15 mouse cellular contexts compared by ENCODE assay signal in the genomic region with DNA sequence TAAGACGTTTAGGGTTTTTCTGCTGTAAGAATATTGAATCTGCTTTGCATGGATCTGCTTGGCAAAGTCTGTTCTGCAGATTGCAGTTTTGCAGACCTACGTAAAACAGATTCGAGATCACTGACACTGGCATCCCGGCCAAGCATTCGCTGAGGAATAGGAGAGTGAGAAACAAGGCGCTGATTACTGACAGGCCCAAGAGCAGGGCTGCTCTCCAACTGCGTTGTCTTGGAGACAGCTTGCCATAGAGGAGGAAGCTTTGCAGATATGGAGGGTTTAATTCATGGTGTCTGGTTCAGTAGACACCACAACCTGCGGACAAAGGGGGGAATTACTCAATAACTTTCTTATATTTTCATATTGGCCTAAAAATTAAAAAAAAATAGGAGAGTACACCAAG. TPM values are rescaled to one million over a fixed set of nuclear protein-coding genes. Genes with fewer than 3 reads are reported as not detected.
DNase-seq lines count a peak whose midpoint lies in the region; ATAC-seq lines count a peak whose summit lies in the region.
"Had no signal": no experiment of that assay in that cellular context is flagged by ENCODE, and none has a peak within 500 bp of the region (broad histone marks: within the 10 kb centered on the region; RNA-seq: fewer than 3 reads in every experiment).

No protein-coding gene starts in this region.

- WGBS in hindbrain, embryonic 13.5 days = 40% methylated on average over 8 of the region's 8 CpGs
- 57% methylated on average over 8 of the region's 8 CpGs for whole genome bisulfite sequencing in hindbrain, embryonic 11.5 days
- 52% methylated on average over 8 of the region's 8 CpGs for WGBS in midbrain, embryonic 10.5 days

- DNase-seq in hindbrain, embryonic 11.5 days (ENCODE audit: low spot score) = no peak
- peak; percentile 24 to 32 for DNase-seq in right cerebral cortex, postnatal 10 days (ENCODE audit: low spot score in 2 of 2)
- no peak for DNase-seq in right cerebral cortex, adult 18-20 months
- peak; percentile 11 for DNase-seq in midbrain, embryonic 10.5 days (ENCODE audit: low spot score)
- no peak for DNase-seq in thymus, adult 18-20 months
- DNase-seq: cerebellum, adult 2 months; heart, adult 11 months; kidney, postnatal 25 days had no signal

- no peak overlapping the region for H3K9ac ChIP-seq in hindbrain, embryonic 13.5 days
- H3K9ac ChIP-seq in hindbrain, embryonic 11.5 days (ENCODE audit: low read depth, low read length) = no peak overlapping the region
- H3K9ac ChIP-seq: intestine, embryonic 15.5 days had no signal

- no peaks in the 10 kb centered on the region for H3K36me3 ChIP-seq in hindbrain, embryonic 13.5 days
- H3K36me3 ChIP-seq in hindbrain, embryonic 11.5 days (ENCODE audit: control insufficient read depth, insufficient read depth, low read length) = no peaks in the 10 kb centered on the region
- H3K36me3 ChIP-seq in midbrain, embryonic 10.5 days = no peaks in the 10 kb centered on the region
- H3K36me3 ChIP-seq: intestine, embryonic 15.5 days had no signal

- no peak overlapping the region for H3K27ac ChIP-seq in hindbrain, embryonic 13.5 days
- no peak overlapping the region for H3K27ac ChIP-seq in hindbrain, embryonic 11.5 days (ENCODE audit: low read depth, low read length)
- no peak overlapping the region for H3K27ac ChIP-seq in midbrain, embryonic 10.5 days (replicated peaks)
- H3K27ac ChIP-seq: intestine, embryonic 15.5 days had no signal

- H3K9me3 ChIP-seq in hindbrain, embryonic 13.5 days = peaks cover 11% of the 10 kb centered on the region; the same call in 1 of the 2 replicates
- no peaks in the 10 kb centered on the region for H3K9me3 ChIP-seq in hindbrain, embryonic 11.5 days (ENCODE audit: control insufficient read depth, low read length)
- H3K9me3 ChIP-seq in midbrain, embryonic 10.5 days (replicated peaks) = peaks cover 26% of the 10 kb centered on the region
- H3K9me3 ChIP-seq: intestine, embryonic 15.5 days had no signal

- peak overlapping the region; percentile 15; the same call in 1 of the 2 replicates for H3K4me2 ChIP-seq in hindbrain, embryonic 13.5 days
- H3K4me2 ChIP-seq in hindbrain, embryonic 11.5 days (replicated peaks; ENCODE audit: low read depth, low read length) = no peak overlapping the region
- H3K4me2 ChIP-seq: intestine, embryonic 15.5 days had no signal

- peaks cover 13% of the 10 kb centered on the region; the same call in 1 of the 2 replicates for H3K4me1 ChIP-seq in hindbrain, embryonic 13.5 days (replicated peaks)
- H3K4me1 ChIP-seq in hindbrain, embryonic 11.5 days (replicated peaks; ENCODE audit: control insufficient read depth, insufficient read depth, low read length) = no peaks in the 10 kb centered on the region
- peaks cover 29% of the 10 kb centered on the region for H3K4me1 ChIP-seq in midbrain, embryonic 10.5 days
- H3K4me1 ChIP-seq: intestine, embryonic 15.5 days had no signal

- no peak for ATAC-seq in hindbrain, embryonic 13.5 days (ENCODE audit: low FRiP score)
- ATAC-seq in hindbrain, embryonic 11.5 days (ENCODE audit: low FRiP score) = no peak
- ATAC-seq in activated CD4-positive, CD25-positive, alpha-beta regulatory T cell, adult 4 months = no peak
- ATAC-seq: CD4-positive, CD25-positive, alpha-beta regulatory T cell, adult 4 months; intestine, embryonic 15.5 days had no signal

- no peaks in the 10 kb centered on the region for H3K27me3 ChIP-seq in hindbrain, embryonic 13.5 days
- no peaks in the 10 kb centered on the region for H3K27me3 ChIP-seq in hindbrain, embryonic 11.5 days (ENCODE audit: control insufficient read depth, insufficient read depth, low read length)
- H3K27me3 ChIP-seq in midbrain, embryonic 10.5 days (ENCODE audit: low read depth, poor library complexity, severe bottlenecking) = no peaks in the 10 kb centered on the region
- H3K27me3 ChIP-seq: intestine, embryonic 15.5 days had no signal

- no peak overlapping the region for H3K4me3 ChIP-seq in hindbrain, embryonic 13.5 days
- H3K4me3 ChIP-seq in hindbrain, embryonic 11.5 days (ENCODE audit: low read depth, low read length) = no peak overlapping the region
- H3K4me3 ChIP-seq in midbrain, embryonic 10.5 days = no peak overlapping the region
- H3K4me3 ChIP-seq: erythroblast, embryonic 14.5 days; intestine, embryonic 15.5 days had no signal

RNA-seq across cellular contexts. Expression of gene Ndn, which starts 4.9 kb away (rescaled TPM):
- 501 and 528 TPM in 2 replicates for polyA plus RNA-seq in hindbrain, embryonic 13.5 days (2015; fragmentation: Nextera tagmentation; extraction: Ambion mirVana)
- 214 and 229 TPM in 2 replicates for polyA plus RNA-seq in hindbrain, embryonic 11.5 days (2014; fragmentation: Nextera tagmentation; extraction: Ambion mirVana)
- 114 and 162 TPM in 2 replicates for polyA plus RNA-seq in midbrain, embryonic 10.5 days (2016; fragmentation: Nextera tagmentation; extraction: Ambion mirVana)
- polyA plus RNA-seq in activated CD4-positive, CD25-positive, alpha-beta regulatory T cell, adult 4 months (2017; shearing (Covaris generic)) = under 1 TPM in 1 of 2 experiments, not detected in 1; 0.15 TPM
- polyA plus RNA-seq: CD4-positive, CD25-positive, alpha-beta regulatory T cell, adult 4 months had no signal

RNA-seq across cellular contexts. Expression of gene Magel2, which starts 25.5 kb away (rescaled TPM):
- 16.3 and 19.7 TPM in 2 replicates for polyA plus RNA-seq in hindbrain, embryonic 13.5 days (2015; fragmentation: Nextera tagmentation; extraction: Ambion mirVana)
- polyA plus RNA-seq in hindbrain, embryonic 11.5 days (2014; fragmentation: Nextera tagmentation; extraction: Ambion mirVana) = 9.5 and 11.3 TPM in 2 replicates
- 8.6 and 14.0 TPM in 2 replicates for polyA plus RNA-seq in midbrain, embryonic 10.5 days (2016; fragmentation: Nextera tagmentation; extraction: Ambion mirVana)
- not detected for polyA plus RNA-seq in activated CD4-positive, CD25-positive, alpha-beta regulatory T cell, adult 4 months (2017; shearing (Covaris generic))
- polyA plus RNA-seq: CD4-positive, CD25-positive, alpha-beta regulatory T cell, adult 4 months; liver, adult 2 months; testis, adult 2 months had no signal

Comparison
In these comparisons a context has a peak if more than half of its experiments do, and no peak if none do; other contexts are left out.
1. DNase-seq: peak in right cerebral cortex, postnatal 10 days (2 of 2) and midbrain, embryonic 10.5 days (single experiment); none in hindbrain, embryonic 11.5 days (single experiment), right cerebral cortex, adult 18-20 months (single experiment) and thymus, adult 18-20 months (0 of 2).
2. RNA of gene Ndn, which starts 4.9 kb away (polyA plus RNA-seq): 501 to 528 TPM in hindbrain, embryonic 13.5 days, 214 to 229 TPM in hindbrain, embryonic 11.5 days and 114 to 162 TPM in midbrain, embryonic 10.5 days; 0.15 TPM in activated CD4-positive, CD25-positive, alpha-beta regulatory T cell, adult 4 months; every median in the first group is over 100 times any median in the second.